Mouse (Mus musculus) T-helper 1 cell (primary cell): ENCODE measurements around the gene Eif4g3.

Experiments
- in situ Hi-C: fragments of 300-600 bp; cut with MboI, MseI; formaldehyde crosslinking; loops from one replicate; pipeline ENCODE4 v1.15.1; 2025; ENCODE audit warnings: high pct_unique_total_duplicates

The Eif4g3 gene

DNA sequence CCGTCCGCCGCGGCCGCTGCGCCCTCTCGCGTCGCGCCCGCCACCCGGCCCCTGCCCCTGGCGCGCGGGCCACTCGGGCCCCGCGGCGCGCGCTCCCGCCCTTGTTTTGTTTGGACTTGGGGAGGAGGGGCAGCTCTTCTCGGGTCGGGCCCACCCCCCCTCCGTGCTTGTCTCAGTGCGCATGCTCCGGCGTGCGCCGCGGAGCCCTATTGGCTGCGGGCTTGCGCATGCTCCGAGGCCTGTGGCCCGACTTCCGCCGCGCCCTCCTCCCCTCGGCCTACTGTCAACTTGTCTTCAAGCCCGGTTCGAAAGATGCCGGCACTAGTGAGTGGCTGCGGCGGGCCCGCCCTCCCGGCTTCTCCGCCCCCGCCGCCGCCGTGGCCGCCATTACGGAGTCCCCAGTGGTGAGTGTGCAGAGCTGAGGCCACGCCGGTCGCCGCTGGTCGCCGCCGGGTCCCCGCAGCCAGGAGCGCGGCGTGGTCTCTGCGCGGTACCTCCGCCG is 224.1 kb downstream of the Eif4g3 start:
- in situ Hi-C loops = loop anchor here (10.0 to 25.0 kb wide), 2 partner anchors 342 to 1220 kb away; no protein-coding TSS in a partner anchor

DNA sequence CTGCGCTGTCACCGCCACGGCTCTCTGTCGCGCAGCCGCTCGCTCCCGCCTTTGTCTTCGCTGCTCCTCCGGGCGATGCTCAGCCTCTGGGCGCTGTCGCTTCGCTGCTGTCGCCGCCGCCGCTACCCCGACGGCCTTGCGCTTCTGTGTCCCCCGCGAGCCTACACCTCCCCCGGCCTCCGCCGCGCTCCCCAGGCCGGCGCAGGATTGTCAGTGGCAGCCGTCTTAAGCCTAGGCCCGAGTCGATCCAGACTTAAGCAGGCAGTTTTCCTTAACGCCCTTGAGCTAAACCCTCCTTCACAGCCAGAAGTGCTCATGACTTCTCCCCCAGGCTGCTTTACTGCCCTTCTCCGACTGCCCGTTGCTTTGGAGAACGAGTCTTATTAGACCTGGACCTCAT is 224.6 kb downstream of the Eif4g3 start:
- in situ Hi-C loops = loop anchor here (10.0 to 25.0 kb wide), 2 partner anchors 343 to 1220 kb away; no protein-coding TSS in a partner anchor

DNA sequence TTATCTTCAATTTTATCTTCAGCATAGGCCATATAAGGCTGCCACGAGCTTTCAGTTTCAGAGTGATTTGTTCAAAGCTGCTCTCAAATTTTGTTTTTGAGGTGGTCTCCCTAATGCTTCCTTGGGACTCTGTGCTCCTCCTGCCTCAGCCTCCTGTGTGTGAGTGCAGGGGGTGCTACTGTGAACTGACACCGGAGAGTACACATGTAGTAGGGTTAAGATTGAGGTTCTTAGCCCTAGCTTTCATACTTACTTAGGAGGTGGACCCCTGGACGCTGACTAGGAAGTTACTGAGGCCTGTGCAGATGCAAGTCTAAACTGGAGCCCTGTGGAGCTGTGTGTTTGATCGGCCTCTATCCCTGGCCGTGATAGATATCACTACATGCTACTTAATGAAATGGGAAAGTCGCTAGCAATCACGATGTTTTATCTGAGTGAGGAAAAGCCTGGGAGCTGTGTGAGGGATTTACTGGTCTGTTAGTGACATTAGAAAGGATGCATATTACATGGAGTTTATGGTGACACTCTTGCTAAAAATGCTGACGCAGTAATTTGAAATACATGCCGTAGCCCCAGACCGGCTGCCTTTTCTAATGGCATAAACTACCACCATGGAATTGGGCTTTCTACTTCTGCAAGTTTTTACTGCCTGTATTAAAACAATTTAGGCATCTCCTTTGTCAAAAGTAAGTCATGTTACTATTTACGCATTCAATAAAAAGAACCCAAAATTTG is 225.3 kb downstream of the Eif4g3 start:
- in situ Hi-C loops = loop anchor here (10.0 to 25.0 kb wide), 2 partner anchors 343 to 1219 kb away; no protein-coding TSS in a partner anchor

DNA sequence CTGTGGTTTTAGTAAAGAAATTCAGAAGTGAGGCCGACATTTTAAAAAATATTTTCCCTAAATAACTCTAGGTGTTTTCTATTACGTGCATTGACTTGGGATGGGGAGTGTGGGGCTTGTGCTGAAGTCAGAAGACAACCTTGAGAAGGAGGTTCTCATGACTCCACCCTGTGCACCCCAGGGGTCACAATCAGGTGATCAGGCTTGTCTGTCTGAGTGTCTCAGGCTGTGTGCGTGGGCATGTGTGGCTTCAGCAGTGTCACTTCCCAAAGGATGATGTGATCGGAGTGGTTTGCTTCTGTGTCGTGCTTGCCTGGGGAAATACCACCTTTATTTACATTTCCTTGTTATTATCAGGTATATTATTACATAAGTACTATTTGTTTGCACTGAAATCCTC is 226.5 kb downstream of the Eif4g3 start:
- in situ Hi-C loops = loop anchor here (10.0 to 25.0 kb wide), 2 partner anchors 345 to 1218 kb away; no protein-coding TSS in a partner anchor

DNA sequence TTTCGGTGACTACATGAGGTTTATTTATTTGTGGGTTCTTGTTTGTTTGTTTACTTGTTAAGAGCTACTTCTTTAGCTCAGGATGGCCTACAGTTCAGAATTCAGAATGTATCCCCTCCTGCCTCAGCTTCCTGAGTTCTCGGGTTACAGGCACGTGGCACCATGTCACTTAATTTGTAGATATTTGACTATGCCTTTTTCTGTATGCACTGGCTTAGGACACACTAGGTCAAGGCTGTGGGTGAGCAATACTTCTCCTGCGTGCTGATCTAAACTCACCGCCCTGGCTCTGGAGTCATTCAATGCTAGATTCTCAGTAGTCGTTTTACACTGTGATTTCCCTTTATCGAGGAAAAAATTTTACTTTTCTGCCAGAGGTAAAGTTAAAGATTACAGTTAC is 227.9 kb downstream of the Eif4g3 start:
- in situ Hi-C loops = loop anchor here (25.0 kb wide), 1 partner anchor 1217 kb away; no protein-coding TSS in a partner anchor

DNA sequence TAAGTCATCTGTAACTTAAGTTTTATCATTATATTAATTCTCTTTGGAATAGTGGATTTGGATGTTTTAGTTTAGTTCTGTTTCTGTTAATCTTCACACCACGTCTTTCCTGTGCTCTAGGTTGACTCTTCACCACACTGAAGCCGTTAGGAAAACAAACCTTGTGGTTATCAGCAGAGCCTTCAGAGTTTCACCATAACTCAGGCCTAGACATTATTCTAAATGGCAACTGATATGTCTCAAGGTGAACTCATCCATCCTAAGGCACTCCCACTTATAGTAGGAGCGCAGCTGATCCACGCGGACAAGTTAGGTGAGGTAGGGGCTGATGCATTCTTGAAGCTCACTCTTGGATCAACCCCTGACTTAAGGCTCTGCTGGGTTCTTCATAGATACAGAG is 228.6 kb downstream of the Eif4g3 start:
- in situ Hi-C loops = loop anchor here (25.0 kb wide), 1 partner anchor 1216 kb away; no protein-coding TSS in a partner anchor

DNA sequence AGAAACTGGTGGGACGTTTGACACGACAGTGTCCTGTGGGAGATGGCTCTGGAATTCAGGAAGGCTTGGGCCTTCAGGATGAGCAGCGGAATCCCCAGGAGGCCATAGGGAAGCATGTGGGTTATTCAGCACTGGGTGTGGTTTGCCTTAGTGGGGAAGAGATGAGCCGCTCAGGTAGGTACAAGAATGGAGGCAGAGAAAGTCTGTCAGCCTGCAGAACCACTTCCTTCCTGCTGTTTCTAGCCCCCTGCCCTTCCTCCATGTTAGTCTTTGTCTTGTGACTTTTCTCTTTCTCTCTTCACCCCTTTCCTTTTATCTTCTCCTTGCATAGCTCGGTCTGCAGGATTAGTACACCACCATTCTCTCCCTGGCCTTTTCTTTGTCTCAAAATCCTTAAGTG is 229.6 kb downstream of the Eif4g3 start:
- in situ Hi-C loops = loop anchor here (25.0 kb wide), 1 partner anchor 1215 kb away; no protein-coding TSS in a partner anchor

DNA sequence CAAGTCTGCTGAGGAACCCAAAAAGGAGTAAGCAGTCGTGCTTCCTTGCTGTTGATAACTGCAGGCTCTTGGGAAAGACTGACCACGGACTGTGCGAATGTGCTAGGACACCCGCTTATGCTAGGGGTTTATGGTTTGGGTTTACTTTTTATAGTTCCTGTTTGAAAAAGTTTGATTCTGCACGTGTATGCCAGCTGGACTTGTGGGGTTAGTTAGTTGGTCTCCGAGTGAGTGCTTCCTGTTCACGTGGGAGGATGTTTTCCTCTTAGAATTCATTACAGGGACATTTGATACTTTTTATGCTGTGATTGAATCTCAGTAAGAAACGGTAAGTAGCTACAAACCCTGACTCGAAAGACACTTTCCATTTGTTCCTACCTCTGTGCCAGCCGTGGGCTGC is 230.8 kb downstream of the Eif4g3 start:
- in situ Hi-C loops = loop anchor here (25.0 kb wide), 1 partner anchor 1214 kb away; no protein-coding TSS in a partner anchor

DNA sequence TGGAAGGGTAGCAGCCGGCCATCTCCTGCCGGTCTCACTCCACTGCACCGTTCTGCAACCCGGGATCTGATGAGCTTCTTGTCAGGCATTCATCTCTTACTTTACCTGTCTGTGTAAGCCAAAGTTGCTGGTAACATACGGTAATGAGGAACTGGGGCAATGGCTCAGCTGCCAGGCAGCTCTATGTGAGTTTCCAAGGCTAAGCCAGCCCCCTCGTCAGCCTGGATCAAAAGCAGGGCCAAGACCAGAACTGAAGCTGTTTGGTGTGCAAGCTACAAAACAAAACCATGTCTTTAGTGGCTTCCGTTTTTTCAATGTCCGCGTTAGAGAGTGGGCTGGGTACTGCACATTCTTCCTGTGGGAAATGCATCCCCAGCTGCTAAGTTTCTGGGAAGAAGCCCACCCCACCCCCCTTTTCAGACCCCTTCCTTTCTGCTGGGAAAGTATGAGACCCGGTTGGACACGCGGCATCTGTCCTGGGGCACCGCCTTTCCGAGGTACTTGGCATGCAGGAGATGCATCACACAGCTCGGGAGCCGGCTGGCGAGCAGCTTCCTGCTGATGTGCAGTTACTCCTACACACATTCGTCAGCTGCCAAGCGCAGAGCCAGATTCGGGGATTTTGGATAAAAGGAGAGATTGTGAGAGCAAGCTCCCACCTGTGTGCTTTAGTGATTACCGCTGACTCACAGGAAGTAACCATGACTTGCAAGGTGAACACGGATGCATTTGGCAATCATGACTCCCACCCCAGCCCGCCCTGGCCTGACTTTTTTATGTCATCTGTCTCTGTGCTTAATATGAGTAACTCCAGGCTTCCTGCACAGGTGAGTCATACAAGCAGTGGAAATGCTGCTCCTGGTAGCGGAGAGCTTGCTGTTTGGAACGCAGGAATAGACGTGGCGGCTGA is 254.2 kb downstream of the Eif4g3 start:
- in situ Hi-C loops = no loop called here

DNA sequence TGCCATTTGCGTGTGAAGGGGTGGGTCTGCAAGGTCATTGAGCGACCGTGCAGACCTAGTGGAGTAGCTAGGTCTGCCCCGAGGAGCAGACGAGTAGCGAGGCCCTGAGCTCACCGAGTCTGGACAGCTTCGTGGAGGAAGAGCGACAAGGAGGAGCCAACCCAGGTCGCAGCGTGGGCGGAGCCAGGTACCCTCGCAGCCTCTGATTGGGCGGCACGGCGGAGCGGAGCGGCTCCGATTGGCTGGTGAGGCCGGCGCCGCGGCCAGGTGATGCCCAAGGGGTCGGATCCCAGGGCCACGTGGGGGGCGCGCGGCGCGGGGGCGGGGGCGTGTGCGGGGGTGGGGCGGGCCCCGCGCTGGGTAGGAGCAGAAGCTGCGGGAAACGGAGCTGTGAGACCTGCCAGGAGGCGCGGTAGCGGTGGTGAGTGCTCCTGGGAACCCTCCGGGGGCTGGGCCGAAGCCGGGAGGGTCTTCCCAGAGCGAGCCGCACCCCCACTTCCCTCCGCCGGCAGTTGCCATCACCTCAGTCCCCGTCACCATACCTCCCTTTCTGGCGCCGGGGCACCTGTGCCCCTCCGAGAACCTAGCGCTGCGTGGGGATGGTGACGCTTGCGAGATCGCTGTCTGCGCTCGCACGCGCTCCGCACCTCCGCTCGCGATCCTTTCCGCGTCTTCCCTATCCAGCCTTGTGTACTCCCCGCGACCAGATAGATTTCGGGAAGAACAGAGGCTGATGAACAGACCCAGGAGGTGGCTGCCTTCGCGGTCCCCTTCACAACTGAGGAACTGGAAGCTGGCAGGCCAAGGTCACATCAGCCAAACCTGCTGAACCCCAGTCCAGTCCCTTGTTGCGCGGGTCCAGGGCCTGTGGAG is 257.5 kb downstream of the Eif4g3 start, which contains the start of the genes Sh2d5 and Kif17:
TSS of gene Sh2d5 (plus strand) at position 316 of the 873 bp plus-strand sequence.
TSS of gene Kif17 (plus strand) at position 348 of the 873 bp plus-strand sequence.
- in situ Hi-C loops = loop anchor here (10.0 kb wide), 1 partner anchor 376 kb away; no protein-coding TSS in a partner anchor

DNA sequence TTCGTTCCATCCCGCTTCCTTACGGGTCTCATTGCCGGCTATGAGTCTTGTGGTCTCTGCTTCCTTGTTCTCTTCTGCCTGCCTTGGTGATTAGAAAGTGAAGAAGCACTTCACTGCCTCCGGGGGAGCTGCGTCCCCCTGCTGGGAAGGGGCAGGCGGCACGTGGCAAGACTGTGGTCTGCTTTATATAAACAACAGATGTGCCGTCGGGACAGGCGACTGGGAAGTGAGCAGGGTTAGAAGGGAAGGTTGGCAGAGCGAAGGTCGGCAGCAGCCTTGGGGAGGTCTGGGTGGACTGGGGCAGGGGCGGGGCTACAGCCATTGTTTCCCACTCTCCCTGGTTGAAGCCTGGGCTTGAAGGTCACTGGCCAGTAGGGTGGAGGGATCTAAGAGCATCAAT is 259.0 kb downstream of the Eif4g3 start:
- in situ Hi-C loops = loop anchor here (10.0 kb wide), 1 partner anchor 377 kb away; no protein-coding TSS in a partner anchor

DNA sequence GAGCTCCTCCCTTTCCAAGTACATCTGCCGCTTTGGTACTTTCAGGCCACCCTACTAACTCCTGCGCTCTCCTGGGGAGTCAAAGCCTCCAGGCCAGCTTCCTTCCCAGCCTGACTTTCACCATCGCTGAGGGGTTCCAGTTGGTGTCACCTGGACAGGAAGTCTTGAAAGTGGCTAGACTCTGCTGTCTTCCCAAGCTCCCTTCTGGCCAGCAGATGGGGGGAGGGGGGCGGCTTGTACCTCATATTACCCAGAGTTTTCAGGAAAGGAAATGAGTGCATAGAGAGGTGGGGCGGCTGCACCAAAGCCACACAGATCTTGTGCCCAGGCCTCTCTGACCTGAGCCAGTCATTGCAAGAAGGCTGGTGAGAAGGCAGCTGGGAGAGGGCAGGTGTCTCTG is 259.4 kb downstream of the Eif4g3 start:
- in situ Hi-C loops = loop anchor here (10.0 kb wide), 1 partner anchor 377 kb away; no protein-coding TSS in a partner anchor

DNA sequence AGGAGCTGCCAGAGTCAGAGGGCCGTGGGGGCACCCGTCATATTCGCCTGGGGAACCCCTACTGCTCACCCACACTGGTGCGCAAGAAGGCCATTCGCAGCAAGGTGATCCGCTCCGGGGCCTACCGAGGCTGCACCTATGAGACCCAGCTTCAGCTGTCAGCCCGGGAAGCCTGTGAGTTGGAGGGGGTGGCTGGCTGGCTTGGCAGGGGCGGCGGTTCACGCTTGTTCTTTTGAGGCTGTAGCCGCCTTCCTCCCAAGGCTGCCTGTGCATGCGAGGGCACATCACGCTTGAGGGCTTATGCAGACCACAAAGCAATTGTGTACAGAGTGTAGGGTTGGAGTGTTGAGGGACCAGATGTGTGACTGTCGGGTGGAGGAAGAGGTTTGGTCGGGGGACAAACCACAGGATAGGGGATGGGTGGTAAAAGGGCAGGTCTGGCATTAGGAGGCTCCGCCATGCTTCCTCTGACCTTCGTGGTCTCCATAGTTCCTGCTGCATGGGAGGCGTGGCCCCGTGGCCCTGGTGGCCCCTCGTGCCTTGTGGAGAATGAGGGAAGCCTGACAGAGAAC is 264.4 kb downstream of the Eif4g3 start:
- in situ Hi-C loops = loop anchor here (10.0 kb wide), 1 partner anchor 382 kb away; no protein-coding TSS in a partner anchor
